In genomic region chr2:163239945-163240344, GRCm38 (mm10) we compare ENCODE assay signal across 30 mouse cellular contexts. TPM values are rescaled to one million over a fixed set of nuclear protein-coding genes. Genes with fewer than 3 reads are reported as not detected.
DNase-seq lines count a peak whose midpoint lies in the region; ATAC-seq lines count a peak whose summit lies in the region.
"Had no signal": no experiment of that assay in that cellular context is flagged by ENCODE, and none has a peak within 500 bp of the region (broad histone marks: within the 10 kb centered on the region; RNA-seq: fewer than 3 reads in every experiment).

No protein-coding gene starts in this region.

- no peak overlapping the region for H3K4me3 ChIP-seq in forebrain, embryonic 13.5 days
- H3K4me3 ChIP-seq in forebrain, embryonic 16.5 days (replicated peaks; ENCODE audit: low read length), result no peak overlapping the region
- H3K4me3 ChIP-seq in limb, embryonic 12.5 days (replicated peaks), result no peak overlapping the region
- no peak overlapping the region for H3K4me3 ChIP-seq in limb, embryonic 10.5 days
- no peak overlapping the region for H3K4me3 ChIP-seq in midbrain, embryonic 15.5 days
- no peak overlapping the region for H3K4me3 ChIP-seq in midbrain, embryonic 11.5 days (ENCODE audit: low read depth, low read length)
- H3K4me3 ChIP-seq in midbrain, embryonic 16.5 days (ENCODE audit: low read depth, low read length), result no peak overlapping the region
- no peak overlapping the region for H3K4me3 ChIP-seq in liver, embryonic 11.5 days (ENCODE audit: low read depth, low read length)
- H3K4me3 ChIP-seq: erythroblast, embryonic 14.5 days; heart, embryonic 12.5 days; hindbrain, embryonic 12.5 days; layer of hippocampus, adult 2 months; left cerebral cortex, adult 2 months; liver, embryonic 15.5 days; neural tube, embryonic 15.5 days had no signal

- no peaks in the 10 kb centered on the region for H3K27me3 ChIP-seq in forebrain, embryonic 13.5 days
- peaks cover 22% of the 10 kb centered on the region for H3K27me3 ChIP-seq in forebrain, embryonic 16.5 days (replicated peaks; ENCODE audit: control insufficient read depth, insufficient read depth, low read length)
- H3K27me3 ChIP-seq in limb, embryonic 12.5 days, result peaks cover 16% of the 10 kb centered on the region; the same call in 1 of the 2 replicates
- H3K27me3 ChIP-seq in limb, embryonic 10.5 days (ENCODE audit: low read depth, poor library complexity, severe bottlenecking), result peaks cover 12% of the 10 kb centered on the region; the same call in 1 of the 2 replicates
- no peaks in the 10 kb centered on the region for H3K27me3 ChIP-seq in midbrain, embryonic 15.5 days (replicated peaks)
- no peaks in the 10 kb centered on the region for H3K27me3 ChIP-seq in midbrain, embryonic 11.5 days (ENCODE audit: control insufficient read depth, insufficient read depth, low read length)
- H3K27me3 ChIP-seq in midbrain, embryonic 16.5 days (ENCODE audit: control insufficient read depth, insufficient read depth, low read depth, low read length), result no peaks in the 10 kb centered on the region
- H3K27me3 ChIP-seq in liver, embryonic 11.5 days (replicated peaks; ENCODE audit: control insufficient read depth, insufficient read depth, low read length), result peaks cover 16% of the 10 kb centered on the region
- H3K27me3 ChIP-seq: liver, embryonic 15.5 days had no signal

- 64% methylated on average over 8 of the region's 8 CpGs for WGBS in forebrain, embryonic 13.5 days
- WGBS in forebrain, embryonic 16.5 days, result 47% methylated on average over 8 of the region's 8 CpGs
- 59% methylated on average over 8 of the region's 8 CpGs for WGBS in limb, embryonic 12.5 days
- 67% methylated on average over 8 of the region's 8 CpGs for WGBS in limb, embryonic 10.5 days
- 48% methylated on average over 8 of the region's 8 CpGs for WGBS in midbrain, embryonic 15.5 days
- 73% methylated on average over 8 of the region's 8 CpGs for WGBS in midbrain, embryonic 11.5 days
- 43% methylated on average over 8 of the region's 8 CpGs for WGBS in midbrain, embryonic 16.5 days
- 61% methylated on average over 8 of the region's 8 CpGs for WGBS in liver, embryonic 11.5 days

- peaks cover 62% of the 10 kb centered on the region for H3K4me1 ChIP-seq in forebrain, embryonic 13.5 days
- H3K4me1 ChIP-seq in forebrain, embryonic 16.5 days (replicated peaks; ENCODE audit: control insufficient read depth, insufficient read depth, low read length), result peaks cover 45% of the 10 kb centered on the region
- H3K4me1 ChIP-seq in limb, embryonic 12.5 days (replicated peaks), result peaks cover 4% of the 10 kb centered on the region; the same call in 1 of the 2 replicates
- H3K4me1 ChIP-seq in limb, embryonic 10.5 days, result peaks cover 15% of the 10 kb centered on the region
- peaks cover 44% of the 10 kb centered on the region for H3K4me1 ChIP-seq in midbrain, embryonic 15.5 days
- H3K4me1 ChIP-seq in midbrain, embryonic 11.5 days (ENCODE audit: control insufficient read depth, insufficient read depth, low read length), result peaks cover 23% of the 10 kb centered on the region
- H3K4me1 ChIP-seq in midbrain, embryonic 16.5 days (ENCODE audit: control insufficient read depth, insufficient read depth, low read length), result peaks cover 20% of the 10 kb centered on the region
- no peaks in the 10 kb centered on the region; the same call in 1 of the 2 replicates for H3K4me1 ChIP-seq in liver, embryonic 11.5 days (replicated peaks; ENCODE audit: control insufficient read depth, insufficient read depth, low read length)
- H3K4me1 ChIP-seq: liver, embryonic 15.5 days had no signal

- no peaks in the 10 kb centered on the region for H3K36me3 ChIP-seq in forebrain, embryonic 13.5 days (ENCODE audit: poor library complexity, severe bottlenecking)
- H3K36me3 ChIP-seq in forebrain, embryonic 16.5 days (ENCODE audit: control insufficient read depth, insufficient read depth), result no peaks in the 10 kb centered on the region
- H3K36me3 ChIP-seq in limb, embryonic 12.5 days, result no peaks in the 10 kb centered on the region
- no peaks in the 10 kb centered on the region for H3K36me3 ChIP-seq in limb, embryonic 10.5 days
- no peaks in the 10 kb centered on the region for H3K36me3 ChIP-seq in midbrain, embryonic 15.5 days (replicated peaks)
- H3K36me3 ChIP-seq in midbrain, embryonic 11.5 days (ENCODE audit: control insufficient read depth, insufficient read depth, low read length), result no peaks in the 10 kb centered on the region
- H3K36me3 ChIP-seq in midbrain, embryonic 16.5 days (ENCODE audit: control insufficient read depth, insufficient read depth, low read length), result no peaks in the 10 kb centered on the region
- H3K36me3 ChIP-seq in liver, embryonic 11.5 days (ENCODE audit: control insufficient read depth, insufficient read depth, low read length), result no peaks in the 10 kb centered on the region
- H3K36me3 ChIP-seq: heart, embryonic 12.5 days; hindbrain, embryonic 12.5 days; liver, embryonic 15.5 days; neural tube, embryonic 15.5 days had no signal

- peak overlapping the region; percentile 19; the same call in 1 of the 2 replicates for H3K27ac ChIP-seq in forebrain, embryonic 13.5 days
- no peak overlapping the region for H3K27ac ChIP-seq in forebrain, embryonic 16.5 days (ENCODE audit: low read length)
- no peak overlapping the region for H3K27ac ChIP-seq in limb, embryonic 12.5 days
- H3K27ac ChIP-seq in limb, embryonic 10.5 days, result no peak overlapping the region
- 0 out of 2 replicates have a peak overlapping the region, but pooled peaks have one; percentile 25 for H3K27ac ChIP-seq in midbrain, embryonic 15.5 days
- no peak overlapping the region for H3K27ac ChIP-seq in midbrain, embryonic 11.5 days (ENCODE audit: low read depth, low read length)
- peak overlapping the region; percentile 6; the same call in 1 of the 2 replicates for H3K27ac ChIP-seq in midbrain, embryonic 16.5 days (ENCODE audit: low read length)
- H3K27ac ChIP-seq in liver, embryonic 11.5 days (ENCODE audit: low read depth, low read length), result no peak overlapping the region
- H3K27ac ChIP-seq: hindbrain, embryonic 12.5 days; hindbrain, postnatal 0 days; layer of hippocampus, adult 2 months; left cerebral cortex, adult 2 months; liver, embryonic 15.5 days; macrophage; neural tube, embryonic 15.5 days had no signal

- H3K9ac ChIP-seq in forebrain, embryonic 13.5 days, result no peak overlapping the region
- no peak overlapping the region for H3K9ac ChIP-seq in forebrain, embryonic 16.5 days (replicated peaks; ENCODE audit: low read depth, low read length)
- 0 out of 2 replicates have a peak overlapping the region, but pooled peaks have one; percentile 27 for H3K9ac ChIP-seq in limb, embryonic 12.5 days (replicated peaks)
- no peak overlapping the region for H3K9ac ChIP-seq in midbrain, embryonic 15.5 days
- no peak overlapping the region for H3K9ac ChIP-seq in midbrain, embryonic 11.5 days (ENCODE audit: low read length)
- no peak overlapping the region for H3K9ac ChIP-seq in midbrain, embryonic 16.5 days (ENCODE audit: low read depth, low read length)
- no peak overlapping the region for H3K9ac ChIP-seq in liver, embryonic 11.5 days (ENCODE audit: low read depth, low read length)
- H3K9ac ChIP-seq: heart, embryonic 12.5 days; hindbrain, embryonic 12.5 days; liver, embryonic 15.5 days; neural tube, embryonic 15.5 days had no signal

- no peak overlapping the region for H3K4me2 ChIP-seq in forebrain, embryonic 13.5 days
- H3K4me2 ChIP-seq in forebrain, embryonic 16.5 days (ENCODE audit: low read length), result no peak overlapping the region
- no peak overlapping the region for H3K4me2 ChIP-seq in limb, embryonic 12.5 days
- no peak overlapping the region for H3K4me2 ChIP-seq in midbrain, embryonic 15.5 days
- no peak overlapping the region for H3K4me2 ChIP-seq in midbrain, embryonic 11.5 days
- H3K4me2 ChIP-seq in midbrain, embryonic 16.5 days (ENCODE audit: low read length), result no peak overlapping the region
- H3K4me2 ChIP-seq in liver, embryonic 11.5 days, result no peak overlapping the region
- H3K4me2 ChIP-seq: heart, embryonic 12.5 days; hindbrain, embryonic 12.5 days; liver, embryonic 15.5 days; neural tube, embryonic 15.5 days had no signal

- no peak; the same call in 1 of the 2 replicates for ATAC-seq in forebrain, embryonic 13.5 days
- no peak for ATAC-seq in forebrain, embryonic 16.5 days
- no peak for ATAC-seq in limb, embryonic 12.5 days (ENCODE audit: insufficient number of reproducible peaks, insufficient read depth, low FRiP score, low TSS enrichment, low read depth)
- no peak for ATAC-seq in midbrain, embryonic 15.5 days (replicated peaks)
- ATAC-seq in midbrain, embryonic 11.5 days (ENCODE audit: low FRiP score), result no peak
- ATAC-seq in midbrain, embryonic 16.5 days, result no peak; the same call in 1 of the 2 replicates
- no peak for ATAC-seq in liver, embryonic 11.5 days (replicated peaks; ENCODE audit: low FRiP score)
- ATAC-seq: hindbrain, postnatal 0 days had no signal

- no peaks in the 10 kb centered on the region for H3K9me3 ChIP-seq in forebrain, embryonic 13.5 days (replicated peaks)
- no peaks in the 10 kb centered on the region for H3K9me3 ChIP-seq in forebrain, embryonic 16.5 days (ENCODE audit: control insufficient read depth, low read length)
- H3K9me3 ChIP-seq in limb, embryonic 12.5 days, result no peaks in the 10 kb centered on the region
- no peaks in the 10 kb centered on the region for H3K9me3 ChIP-seq in limb, embryonic 10.5 days (replicated peaks)
- H3K9me3 ChIP-seq in midbrain, embryonic 15.5 days, result no peaks in the 10 kb centered on the region
- no peaks in the 10 kb centered on the region for H3K9me3 ChIP-seq in midbrain, embryonic 11.5 days (ENCODE audit: control insufficient read depth, low read length)
- H3K9me3 ChIP-seq in midbrain, embryonic 16.5 days (replicated peaks; ENCODE audit: control insufficient read depth, low read length, poor library complexity, severe bottlenecking), result no peaks in the 10 kb centered on the region
- H3K9me3 ChIP-seq in liver, embryonic 11.5 days (ENCODE audit: control insufficient read depth, low read length), result no peaks in the 10 kb centered on the region
- H3K9me3 ChIP-seq: heart, embryonic 12.5 days; hindbrain, embryonic 12.5 days; liver, embryonic 15.5 days; neural tube, embryonic 15.5 days had no signal

- no peak for DNase-seq in limb, embryonic 10.5 days (ENCODE audit: low spot score)
- no peak for DNase-seq in midbrain, embryonic 11.5 days (ENCODE audit: low spot score, missing footprints)
- no peak for DNase-seq in liver, embryonic 11.5 days (ENCODE audit: low spot score)
- DNase-seq: adrenal gland, postnatal 14 days; cerebellum, adult 11-12 months; cerebellum, adult 9-11 months; embryo, embryonic 11 days; gastrocnemius, postnatal 25 days; heart, adult 11 months; heart, postnatal 14 days; kidney, adult 11 months; kidney, postnatal 36 days; liver; retina, postnatal 1 day; right cerebral cortex, postnatal 14 days; thymus, postnatal 4 days had no signal

RNA-seq across cellular contexts. Expression of gene Tox2, which starts 37.0 kb away (rescaled TPM):
- polyA plus RNA-seq in forebrain, embryonic 13.5 days (2015; fragmentation: Nextera tagmentation; extraction: Ambion mirVana), result 17.9 and 20.6 TPM in 2 replicates
- polyA plus RNA-seq in forebrain, embryonic 16.5 days (2015; fragmentation: Nextera tagmentation; extraction: Ambion mirVana), result 17.6 and 22.9 TPM in 2 replicates
- polyA plus RNA-seq in limb, embryonic 12.5 days (2016; fragmentation: Nextera tagmentation; extraction: Ambion mirVana), result 0.92 and 1.7 TPM in 2 replicates
- 0.48 and 1.8 TPM in 2 replicates for polyA plus RNA-seq in limb, embryonic 10.5 days (2016; fragmentation: Nextera tagmentation; extraction: Ambion mirVana)
- polyA plus RNA-seq in midbrain, embryonic 15.5 days (2015; fragmentation: Nextera tagmentation; extraction: Ambion mirVana), result 47.4 and 55.1 TPM in 2 replicates
- 37.3 and 38.2 TPM in 2 replicates for polyA plus RNA-seq in midbrain, embryonic 11.5 days (2014; fragmentation: Nextera tagmentation; extraction: Ambion mirVana)
- 54.5 and 55.3 TPM in 2 replicates for polyA plus RNA-seq in midbrain, embryonic 16.5 days (2015; fragmentation: Nextera tagmentation; extraction: Ambion mirVana)
- polyA plus RNA-seq in liver, embryonic 11.5 days (2014; fragmentation: Nextera tagmentation; extraction: Ambion mirVana), result 2.0 and 3.3 TPM in 2 replicates

Comparison
In these comparisons a context has a peak if more than half of its experiments do, and no peak if none do; other contexts are left out.
1. H3K27ac ChIP-seq: peak in forebrain, embryonic 13.5 days (single experiment), midbrain, embryonic 15.5 days (single experiment) and midbrain, embryonic 16.5 days (single experiment); none in forebrain, embryonic 16.5 days (single experiment), limb, embryonic 12.5 days (single experiment), limb, embryonic 10.5 days (single experiment), midbrain, embryonic 11.5 days (single experiment) and liver, embryonic 11.5 days (single experiment).